Mouse (Mus musculus) left cerebral cortex, adult 2 months (tissue): ENCODE data around the gene Abca4. TPM values are rescaled to one million over a fixed set of nuclear protein-coding genes. Genes with fewer than 3 reads are reported as not detected.

Experiments
- DNase-seq, 2 experiments: peaks; one replicate each; pipeline ENCODE4 v3.0.0; 2021 to 2022; ENCODE audit warnings: low spot score in 2 of 2, mixed read lengths in 1 of 2; ENCODE audit errors: extremely low spot score in 1 of 2
- H3K27ac ChIP-seq: fragments of 200-600 bp; 2 replicates; pipeline ENCODE4 v1.8.1; 2022
- H3K4me3 ChIP-seq: fragments of 200-600 bp; 2 replicates; pipeline ENCODE4 v1.8.1; 2022
- CTCF ChIP-seq: fragments of 200-600 bp; IDR thresholded peaks from 2 replicates; pipeline ENCODE4 v1.8.1; 2022; ENCODE audit warnings: antibody characterized with exemption, mild to moderate bottlenecking, moderate library complexity
- intact Hi-C: fragments of 180-260 bp; cut with DNase I; formaldehyde crosslinking; loops from one replicate; pipeline ENCODE4 v1.15.1; 2025
- total RNA-seq, 2 experiments: library from RNA; stranded (reverse); gene quantifications; 2 replicates each; pipeline ENCODE4 v1.2.3; 2021

Abca4 gene
- total RNA-seq, 2 experiments from 2014 or later, result 2.0 to 2.1 TPM

DNA sequence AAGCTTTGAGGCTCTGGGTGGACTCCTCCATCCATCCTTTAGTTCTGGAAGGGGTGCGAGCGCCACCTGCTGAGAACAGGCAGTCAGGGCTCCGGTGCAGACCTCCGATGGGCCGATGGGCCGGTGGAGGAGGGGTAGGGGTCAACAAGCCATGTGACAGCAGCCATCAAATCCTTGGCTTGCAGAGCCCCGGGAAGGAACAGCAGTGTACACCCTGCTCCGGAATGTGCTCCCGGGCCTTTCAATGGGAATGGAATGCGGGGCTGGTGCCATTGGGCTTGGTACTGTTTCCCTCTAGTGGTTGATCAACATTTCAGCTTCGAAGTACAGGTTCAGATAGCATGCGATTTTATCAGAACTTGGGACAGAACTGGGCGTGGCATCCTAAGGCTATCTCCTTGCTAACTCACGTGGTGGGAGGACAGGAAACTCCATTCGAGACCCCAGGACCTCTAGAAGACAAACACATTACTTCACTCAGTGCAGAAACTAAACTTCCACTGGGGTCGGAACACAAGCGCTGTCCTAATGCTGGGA is 78.0 kb downstream of the Abca4 start:
- peak; percentile 86 for TF ChIP-seq CTCF
- peak; percentile 85 to 87 for DNase-seq
- Histone ChIP-seq H3K27ac (peak overlapping the region; percentile 1), H3K4me3 (peak overlapping the region; percentile 34)
- intact Hi-C loops, result loop anchor here (1.0 kb wide), 2 partner anchors 158 to 237 kb away; no protein-coding TSS in a partner anchor

DNA sequence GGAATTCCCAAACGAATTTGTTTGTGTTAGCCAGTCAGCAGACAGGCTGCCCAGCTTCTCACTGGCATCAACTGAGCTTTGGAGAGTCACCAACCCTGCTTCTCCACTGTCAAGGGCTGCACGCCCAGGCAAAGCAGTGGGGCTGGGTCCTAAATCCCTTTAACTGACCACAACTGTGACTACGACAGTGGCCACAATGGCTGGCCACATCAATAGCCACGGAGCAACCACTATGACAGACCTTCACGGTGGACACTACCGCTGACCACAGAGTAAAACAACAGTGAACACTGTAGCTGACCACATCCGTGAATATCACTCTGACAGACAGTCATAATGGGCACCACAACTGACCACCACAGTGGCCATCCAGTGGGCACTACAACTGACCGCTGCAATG is 78.6 kb downstream of the Abca4 start:
- no peak for TF ChIP-seq CTCF
- DNase-seq, result no peak
- intact Hi-C loops, result loop anchor here (1.0 kb wide), 2 partner anchors 159 to 238 kb away; no protein-coding TSS in a partner anchor
- H3K27ac ChIP-seq, result peak overlapping the region; percentile 1; the same call in 1 of the 2 replicates
- H3K4me3 ChIP-seq, result no peak overlapping the region; the same call in 1 of the 2 replicates

DNA sequence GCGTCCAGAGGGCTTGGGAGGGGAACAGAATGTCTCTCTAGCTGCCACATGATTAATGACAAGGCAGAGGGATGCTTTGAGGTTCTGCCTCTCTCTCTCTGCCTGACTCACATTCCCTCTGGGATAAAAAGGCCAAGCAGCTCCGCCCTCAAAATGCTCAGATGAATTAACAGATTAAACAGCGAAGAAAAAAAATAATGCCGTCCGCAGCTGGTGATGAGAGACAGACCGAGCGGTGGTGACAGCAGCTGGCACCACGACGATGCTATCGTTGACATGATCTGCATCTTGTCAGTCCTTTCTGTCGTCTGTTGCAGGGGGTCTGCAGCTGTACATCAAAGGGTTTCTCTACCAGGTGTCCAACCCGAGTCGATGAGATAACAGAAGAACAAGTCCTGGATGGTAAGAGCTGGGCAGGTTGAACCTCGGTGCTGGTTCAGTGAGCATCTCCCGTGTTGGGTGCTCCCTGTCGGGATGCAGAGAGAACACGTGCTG is 84.8 kb downstream of the Abca4 start:
- DNase-seq, result no peak
- Histone ChIP-seq H3K4me3 (no peak overlapping the region), H3K27ac (no peak overlapping the region)
- intact Hi-C loops, result no loop called here
- no peak for TF ChIP-seq CTCF

DNA sequence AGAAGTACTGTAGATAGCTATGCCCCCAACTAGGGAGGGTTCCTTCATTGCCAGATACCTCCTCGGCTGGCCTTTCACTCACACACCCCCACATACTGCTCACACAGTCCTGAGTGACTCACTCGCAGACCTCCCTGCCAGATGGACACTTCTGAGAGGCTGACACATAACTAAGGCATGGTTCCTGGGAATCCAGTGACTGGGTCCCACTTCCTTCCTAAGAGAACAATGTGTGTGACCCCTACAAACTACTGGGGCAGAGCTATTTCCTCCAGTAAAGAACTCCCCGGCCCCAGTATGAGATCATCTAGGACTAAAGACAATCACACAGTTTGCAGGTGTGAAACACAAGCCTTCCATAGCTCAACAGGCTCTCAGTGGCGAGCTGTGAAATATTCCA is 86.5 kb downstream of the Abca4 start:
- H3K4me3 ChIP-seq, result no peak overlapping the region
- TF ChIP-seq CTCF, result no peak
- no peak overlapping the region for H3K27ac ChIP-seq
- intact Hi-C loops, result no loop called here
- DNase-seq, result no peak

DNA sequence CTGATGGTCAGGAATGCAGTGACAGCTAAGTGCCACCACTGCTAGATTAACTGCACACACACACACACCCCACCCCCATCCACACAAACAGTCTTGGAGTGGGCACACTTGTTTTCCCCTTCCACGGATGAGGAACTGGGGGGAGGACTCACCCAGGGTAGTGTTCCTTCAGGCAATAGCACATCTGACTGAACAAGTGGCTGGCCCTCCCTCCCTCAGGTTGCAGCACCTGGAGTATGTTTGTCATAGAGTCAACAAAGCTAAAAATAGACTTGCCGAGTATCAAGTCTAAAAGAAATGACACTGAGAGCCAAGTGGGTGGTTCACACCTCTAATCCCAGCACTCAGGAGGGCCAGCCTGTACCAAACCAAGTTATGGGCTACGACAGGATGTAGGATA is 87.4 kb downstream of the Abca4 start:
- no peak for TF ChIP-seq CTCF
- Histone ChIP-seq H3K4me3 (no peak overlapping the region), H3K27ac (no peak overlapping the region)
- intact Hi-C loops, result no loop called here
- no peak for DNase-seq

DNA sequence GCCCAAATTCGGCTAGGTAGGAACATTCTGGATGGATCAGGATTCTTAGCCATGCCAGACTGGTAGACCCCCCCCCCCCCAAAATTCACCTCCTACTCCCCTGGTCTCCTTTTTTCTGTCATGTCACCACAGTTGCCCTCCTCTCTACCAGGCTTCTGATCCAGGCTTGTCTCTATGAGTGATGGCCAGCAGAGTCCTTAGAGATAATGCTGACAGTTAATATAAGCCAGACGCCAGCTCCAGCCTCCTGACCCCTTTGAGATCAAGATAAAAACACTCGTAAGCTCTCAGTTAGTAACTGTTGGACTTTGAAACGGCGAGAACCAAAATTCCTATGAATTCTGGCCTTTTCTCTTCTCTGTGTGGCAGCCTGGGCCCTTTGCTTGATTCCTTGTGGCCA is 89.0 kb downstream of the Abca4 start:
- TF ChIP-seq CTCF, result no peak
- intact Hi-C loops, result no loop called here
- no peak for DNase-seq
- no peak overlapping the region for H3K4me3 ChIP-seq
- no peak overlapping the region for H3K27ac ChIP-seq

DNA sequence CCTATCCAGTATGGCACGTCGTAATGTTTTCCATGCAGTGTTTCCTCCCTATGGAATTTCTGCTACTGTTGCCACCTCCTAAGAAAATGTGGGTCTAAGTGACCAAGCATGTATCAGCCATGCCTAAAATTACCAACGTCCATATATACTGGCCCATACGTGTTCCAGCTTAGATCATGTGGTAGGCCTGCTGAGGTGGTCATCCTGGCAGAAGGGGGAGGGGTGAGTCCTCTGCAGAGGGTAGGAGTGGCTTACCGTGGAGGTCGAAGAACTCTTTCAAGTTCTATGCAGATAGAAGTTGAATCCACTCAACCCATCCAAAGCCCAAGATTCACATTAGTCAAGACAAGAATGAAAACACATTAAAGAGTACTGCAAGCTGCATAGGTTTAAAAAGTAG is 89.6 kb downstream of the Abca4 start:
- DNase-seq, result no peak
- Histone ChIP-seq H3K27ac (no peak overlapping the region), H3K4me3 (no peak overlapping the region)
- TF ChIP-seq CTCF, result no peak
- intact Hi-C loops, result no loop called here

DNA sequence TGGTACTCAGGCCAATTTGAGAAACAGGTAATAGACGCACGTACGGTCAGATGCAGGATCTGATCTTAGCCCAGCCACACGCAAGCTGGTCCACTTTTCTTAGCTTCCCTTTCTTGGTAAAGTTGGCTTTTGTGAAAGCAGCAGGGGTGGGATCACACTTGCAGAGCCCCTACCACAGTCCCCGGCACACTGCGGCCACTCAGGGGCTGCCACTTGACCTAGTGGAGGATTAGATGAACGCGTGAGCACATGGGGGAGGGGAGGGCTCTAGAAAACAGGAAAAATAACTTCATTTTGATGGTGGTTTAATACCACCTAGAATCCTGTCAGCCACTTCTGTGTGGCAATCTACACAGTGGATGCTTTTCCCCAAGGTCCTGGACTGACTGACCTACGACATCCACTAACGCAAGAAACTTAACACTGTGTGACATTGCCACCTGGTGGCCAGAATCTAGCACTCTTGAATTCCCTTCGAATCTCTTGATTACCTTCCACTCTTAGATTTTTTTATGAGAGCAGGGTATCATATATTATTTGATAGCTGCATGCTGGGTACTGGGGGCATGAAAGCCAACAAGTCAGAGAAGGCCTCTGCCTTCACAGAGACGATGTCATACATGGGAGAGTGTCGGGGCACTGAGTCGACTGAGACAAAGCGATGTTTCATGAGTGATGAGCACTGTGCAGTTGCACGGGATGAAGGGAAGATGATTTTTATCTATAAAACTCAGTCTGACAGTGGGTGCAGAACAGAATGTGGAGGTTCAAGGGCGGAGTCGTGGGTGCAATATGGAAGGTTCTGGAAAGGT is 96.6 kb downstream of the Abca4 start:
- intact Hi-C loops, result loop anchor here (1.0 kb wide), 1 partner anchor 255 kb away; no protein-coding TSS in a partner anchor
- DNase-seq, result peak; percentile 43 to 49
- no peak overlapping the region for H3K27ac ChIP-seq
- TF ChIP-seq CTCF, result peak; percentile 84
- no peak overlapping the region for H3K4me3 ChIP-seq

DNA sequence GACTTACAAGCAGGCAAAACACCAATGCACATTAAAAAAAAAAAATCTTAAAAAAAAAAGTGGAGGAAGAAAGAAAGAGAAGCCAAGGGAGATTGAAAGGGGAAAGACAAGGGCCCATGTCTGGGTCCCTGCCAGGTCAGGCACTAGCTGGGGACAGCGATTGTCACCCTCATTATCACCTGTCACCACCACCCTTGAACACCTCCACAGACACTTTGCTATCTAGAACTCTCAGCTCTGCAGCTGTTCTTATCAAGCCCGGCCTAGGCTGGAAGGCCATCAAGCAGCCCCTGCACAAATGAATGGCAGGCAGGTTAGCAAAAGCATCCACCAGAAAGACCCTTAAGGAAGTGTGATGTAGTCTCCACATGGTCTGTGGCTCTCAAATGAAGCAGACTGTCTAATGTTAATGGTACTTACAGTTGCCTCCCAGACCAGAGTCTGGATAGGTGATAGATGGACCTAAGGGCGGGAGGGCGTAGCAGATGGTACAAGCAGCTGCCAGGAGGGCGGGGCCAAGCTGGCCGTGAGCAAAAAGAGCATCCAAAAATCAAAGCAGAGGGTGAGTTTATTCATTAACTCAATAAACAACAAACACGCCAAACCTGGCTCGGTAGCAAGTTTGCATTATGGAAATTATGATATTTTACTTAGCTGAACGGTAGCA is 98.1 kb downstream of the Abca4 start:
- no peak for DNase-seq
- no peak for TF ChIP-seq CTCF
- H3K4me3 ChIP-seq, result no peak overlapping the region
- intact Hi-C loops, result no loop called here
- H3K27ac ChIP-seq, result no peak overlapping the region

DNA sequence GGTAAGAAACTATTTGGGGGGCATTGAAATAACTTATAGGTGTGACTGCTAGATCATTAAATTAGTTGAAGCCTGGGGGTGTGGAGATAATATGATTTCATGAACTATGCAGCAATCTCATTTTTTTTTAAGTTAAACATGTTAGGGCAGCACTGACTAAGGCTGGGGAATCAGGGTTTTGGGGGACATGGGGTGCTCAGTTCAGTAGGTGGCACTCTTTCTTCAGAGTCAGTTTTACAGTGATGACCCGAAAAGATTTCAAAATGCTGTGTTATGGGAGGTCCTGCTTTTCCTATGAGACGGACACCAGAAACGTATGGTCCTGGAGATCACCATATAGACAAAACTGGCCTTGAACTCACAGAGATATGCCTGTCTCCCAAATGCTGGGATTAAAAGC is 99.2 kb downstream of the Abca4 start:
- Histone ChIP-seq H3K27ac (no peak overlapping the region), H3K4me3 (no peak overlapping the region)
- no peak for DNase-seq
- intact Hi-C loops, result no loop called here
- TF ChIP-seq CTCF, result no peak; the same call in 1 of the 2 replicates

DNA sequence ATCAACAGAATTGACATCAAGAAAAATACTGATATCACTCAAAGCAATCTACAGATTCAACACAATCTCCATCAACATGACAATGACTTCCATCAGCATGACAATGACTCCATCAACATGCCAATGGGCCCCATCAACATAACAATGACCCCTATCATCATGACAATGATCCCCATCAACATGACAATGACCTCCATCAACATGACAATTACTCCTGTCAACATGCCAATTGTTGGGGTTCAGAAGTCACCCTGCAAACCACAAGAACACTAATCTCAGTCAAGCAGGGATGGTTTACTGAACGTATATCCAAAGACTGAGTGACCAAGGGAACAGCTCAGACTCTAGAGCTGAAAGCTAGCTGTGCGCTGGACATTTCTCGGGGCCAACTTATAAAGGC is 101.2 kb downstream of the Abca4 start:
- no peak overlapping the region for H3K4me3 ChIP-seq
- DNase-seq, result no peak
- intact Hi-C loops, result no loop called here
- H3K27ac ChIP-seq, result no peak overlapping the region
- no peak for TF ChIP-seq CTCF

DNA sequence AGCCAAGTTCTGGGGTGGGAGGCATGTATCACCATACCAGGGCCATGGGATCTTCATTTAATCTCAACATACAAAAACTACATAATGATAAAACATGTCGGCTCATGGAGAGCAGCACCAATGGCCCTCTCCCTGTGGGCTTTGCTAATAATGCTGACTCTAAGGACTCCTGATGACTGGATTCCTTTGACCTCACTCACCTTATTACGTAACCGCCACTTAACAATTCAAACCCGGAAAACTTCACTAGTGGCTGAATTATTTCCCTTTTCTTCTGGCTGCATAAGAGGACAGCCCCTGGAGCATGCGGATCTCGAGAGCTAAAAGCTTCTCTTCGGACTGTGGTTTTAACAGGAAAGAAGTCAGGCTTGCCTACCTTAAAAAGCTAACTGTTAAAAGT is 106.6 kb downstream of the Abca4 start:
- intact Hi-C loops, result no loop called here
- Histone ChIP-seq H3K27ac (no peak overlapping the region), H3K4me3 (no peak overlapping the region)
- no peak for DNase-seq
- TF ChIP-seq CTCF, result no peak
